Mouse (Mus musculus) forebrain, embryonic 14.5 days (tissue): ENCODE data around the gene Pgk2. TPM values are rescaled to one million over a fixed set of nuclear protein-coding genes. Genes with fewer than 3 reads are reported as not detected.
"Not testable (repeated sequence)": the region's sequence is repeated elsewhere in the genome, so short reads cannot be mapped to it uniquely, and the experiment has no call there.

Experiments
- ATAC-seq: fragments of 200-750 bp; cut with Nextera tagmentation; 2 replicates; pipeline ENCODE4 v1.8.0; 2017; ENCODE audit warnings: mild to moderate bottlenecking, moderate library complexity
- DNase-seq: peaks from one replicate; pipeline ENCODE4 v3.0.0-alpha.2; 2015; ENCODE audit warnings: low spot score
- H3K27ac ChIP-seq: fragments of 300-500 bp; sonication (generic); 2 replicates; pipeline ENCODE4 v1.5.1; 2014; ENCODE audit warnings: low read depth, mild to moderate bottlenecking, control low read depth, low read length, moderate library complexity
- H3K27me3 ChIP-seq: fragments of 300-500 bp; sonication (generic); replicated peaks from 2 replicates; pipeline ENCODE4 v1.6.1; 2014; ENCODE audit warnings: low read length, control low read depth, mixed read lengths; ENCODE audit not compliant: control insufficient read depth, insufficient read depth
- H3K36me3 ChIP-seq: fragments of 300-500 bp; sonication (generic); 2 replicates; pipeline ENCODE4 v1.6.1; 2014; ENCODE audit warnings: low read length, control low read depth; ENCODE audit not compliant: control insufficient read depth, insufficient read depth
- H3K4me1 ChIP-seq: fragments of 300-500 bp; sonication (generic); 2 replicates; pipeline ENCODE4 v1.6.1; 2014; ENCODE audit warnings: antibody characterized with exemption, low read length, control low read depth; ENCODE audit not compliant: control insufficient read depth, insufficient read depth
- H3K4me2 ChIP-seq: fragments of 300-500 bp; sonication (generic); 2 replicates; pipeline ENCODE4 v1.6.1; 2014; ENCODE audit warnings: mild to moderate bottlenecking, control low read depth, low read length
- H3K4me3 ChIP-seq: fragments of 300-500 bp; sonication (generic); 2 replicates; pipeline ENCODE4 v1.5.1; 2014; ENCODE audit warnings: low read depth, low read length, control low read depth
- H3K9ac ChIP-seq: fragments of 300-500 bp; sonication (generic); 2 replicates; pipeline ENCODE4 v1.6.1; 2014; ENCODE audit warnings: mild to moderate bottlenecking, low read length, control low read depth, moderate library complexity
- H3K9me3 ChIP-seq: fragments of 300-500 bp; sonication (generic); replicated peaks from 2 replicates; pipeline ENCODE4 v1.6.1; 2016; ENCODE audit warnings: low read length, control low read depth, mixed read lengths; ENCODE audit not compliant: control insufficient read depth
- whole genome bisulfite sequencing: fragments of 180-500 bp; shearing (Covaris S2); extraction: QIAGEN DNeasy Blood & Tissue Kit; methylation state at CpG from one replicate; pipeline ENCODE4 v1.1.7; 2014; 5-methylcytosine and 5-hydroxymethylcytosine counted together
- polyA plus RNA-seq: library from polyadenylated mRNA; unstranded; fragments of >200 nt; fragmentation: Nextera tagmentation; extraction: Ambion mirVana; gene quantifications from 2 replicates; pipeline ENCODE4 v1.2.1, GENCODE M21; 2014

Gene Pgk2
- not detected in 2 replicates for polyA plus RNA-seq

GRCm38 (mm10) chr17:40208540-40208939, at the start of gene Pgk2:
Gene Pgk2, minus strand, starts transcription at chr17:40208640.
- 70% methylated on average over 4 of the region's 4 CpGs for WGBS
- ATAC-seq, result no peak
- DNase-seq, result no peak
- H3K36me3 ChIP-seq, result no peaks in the 10 kb centered on the region
- H3K4me1 ChIP-seq, result no peaks in the 10 kb centered on the region
- H3K27me3 ChIP-seq, result no peaks in the 10 kb centered on the region
- no peak within 1 kb of the TSS for H3K27ac ChIP-seq
- H3K9ac ChIP-seq, result no peak within 1 kb of the TSS
- no peak within 1 kb of the TSS for H3K4me3 ChIP-seq
- H3K9me3 ChIP-seq, result no peaks in the 10 kb centered on the region
- H3K4me2 ChIP-seq, result no peak within 1 kb of the TSS

DNA sequence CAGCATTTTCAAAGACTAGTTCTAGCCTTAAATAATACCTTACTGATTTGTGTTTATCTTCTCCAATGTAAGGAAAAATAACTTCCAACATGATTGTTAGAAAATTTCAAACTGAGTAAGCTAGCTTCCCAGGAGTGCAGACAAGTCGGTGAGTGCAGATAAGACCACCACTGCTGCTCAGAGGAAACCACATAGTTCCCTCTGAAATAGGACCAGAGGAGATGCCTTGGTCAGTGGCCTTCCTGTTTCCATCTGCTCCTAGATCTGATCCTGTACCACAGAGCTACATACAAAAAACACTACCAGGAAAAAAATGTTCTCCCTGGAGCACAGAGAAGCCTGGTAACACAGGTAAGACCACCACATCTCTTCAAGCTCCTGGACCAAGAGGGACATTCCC, 44.0 kb upstream of the Pgk2 start:
- 80% methylated on average over 1 of the region's 1 CpGs for WGBS

DNA sequence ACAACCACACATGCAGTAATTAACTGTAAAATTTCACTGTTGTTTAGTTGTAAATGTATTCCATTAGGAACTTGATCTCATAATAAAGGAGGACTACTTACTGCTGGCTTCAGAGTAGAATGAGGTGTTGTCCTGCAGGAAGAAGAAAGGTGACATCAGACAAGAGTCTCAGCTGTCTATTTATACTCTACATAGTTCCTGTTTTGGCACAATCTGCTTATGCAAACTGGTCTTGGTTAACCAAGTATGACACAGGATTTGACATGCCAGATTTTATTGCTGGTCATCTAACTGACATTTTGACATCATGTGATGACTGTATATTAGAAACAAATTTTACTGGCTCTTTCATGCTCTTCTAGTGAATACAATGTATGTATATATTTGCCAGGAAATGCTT, 33.7 kb upstream of the Pgk2 start, which contains the start of gene Crisp3:
Crisp3 (minus strand) TSS at position 154 of the 400 bp plus-strand sequence.
- Histone ChIP-seq H3K4me1 (no peaks in the 10 kb centered on the region), H3K27ac (no peak within 1 kb of the TSS), H3K9me3 (no peaks in the 10 kb centered on the region), H3K4me2 (no peak within 1 kb of the TSS), H3K36me3 (no peaks in the 10 kb centered on the region), H3K27me3 (no peaks in the 10 kb centered on the region), H3K9ac (no peak within 1 kb of the TSS), H3K4me3 (no peak within 1 kb of the TSS)
- no peak for DNase-seq
- ATAC-seq, result no peak

More for the DNA sequence above, 44.0 kb upstream of the Pgk2 start:
- DNase-seq, result no peak
- Histone ChIP-seq H3K9me3 (no peaks in the 10 kb centered on the region), H3K27ac (no peak overlapping the region), H3K9ac (no peak overlapping the region), H3K4me2 (no peak overlapping the region), H3K4me1 (no peaks in the 10 kb centered on the region), H3K36me3 (no peaks in the 10 kb centered on the region), H3K4me3 (no peak overlapping the region), H3K27me3 (no peaks in the 10 kb centered on the region)
- no peak for ATAC-seq

DNA sequence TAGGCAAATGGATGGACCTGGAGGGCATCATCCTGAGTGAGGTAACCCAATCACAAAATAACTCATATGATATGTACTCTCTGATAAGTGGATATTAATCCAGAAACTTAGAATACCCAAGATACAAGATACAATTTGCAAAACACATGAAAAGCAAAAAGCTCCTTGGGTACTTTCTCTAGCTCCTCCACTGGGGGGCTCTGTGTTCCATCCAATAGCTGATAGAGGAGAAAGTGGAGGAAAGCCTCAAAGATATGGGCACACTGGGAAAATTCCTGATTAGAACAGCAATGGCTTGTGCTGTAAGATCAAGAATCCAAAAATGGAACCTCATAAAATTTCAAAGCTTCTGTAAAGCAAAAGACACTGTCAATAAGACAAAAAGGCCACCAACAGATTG, 6.6 kb downstream of the Pgk2 start:
- not testable (repeated sequence) for H3K27ac ChIP-seq, ATAC-seq, H3K36me3 ChIP-seq, DNase-seq, H3K4me1 ChIP-seq, H3K9ac ChIP-seq, H3K4me2 ChIP-seq, H3K4me3 ChIP-seq, H3K9me3 ChIP-seq, H3K27me3 ChIP-seq

GRCm38 (mm10) chr17:40190192-40190591, 18.2 kb downstream of the Pgk2 start:
- 87% methylated on average over 4 of the region's 4 CpGs for WGBS
- not testable (repeated sequence) for ATAC-seq, H3K4me1 ChIP-seq, H3K4me2 ChIP-seq, H3K27me3 ChIP-seq, H3K36me3 ChIP-seq, H3K9me3 ChIP-seq, H3K4me3 ChIP-seq, DNase-seq, H3K9ac ChIP-seq, H3K27ac ChIP-seq

DNA sequence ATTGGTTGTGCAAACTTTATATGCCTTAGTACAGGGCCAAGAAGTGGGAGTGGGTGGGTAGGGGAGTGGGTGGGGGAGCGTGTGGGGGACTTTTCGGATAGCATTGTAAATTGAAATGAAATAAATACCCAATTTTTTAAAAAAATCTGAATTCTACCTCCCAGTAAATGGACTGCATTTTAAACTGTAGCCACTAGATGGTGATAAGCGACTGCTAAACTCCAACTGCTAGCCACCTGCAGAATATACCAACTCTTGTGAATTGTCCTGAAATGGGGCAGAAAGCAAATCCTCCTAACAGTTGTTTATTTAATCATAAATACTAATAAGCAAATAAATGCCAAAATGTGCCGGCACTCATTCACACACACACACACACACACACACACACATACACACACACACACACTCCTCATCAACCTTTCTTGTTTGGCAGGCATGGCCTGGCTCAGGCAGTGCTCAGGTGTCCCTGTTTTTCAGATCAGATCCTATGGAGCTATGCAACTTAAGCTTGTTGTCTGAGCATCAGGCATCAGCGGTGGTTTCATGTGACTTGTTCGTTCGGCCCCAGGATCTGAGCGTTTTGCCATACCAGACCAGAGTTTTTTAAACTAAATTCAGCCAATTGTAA, 50.6 kb downstream of the Pgk2 start:
- peak; percentile 60 for ATAC-seq
- H3K27ac ChIP-seq, H3K9me3 ChIP-seq, H3K4me1 ChIP-seq, H3K27me3 ChIP-seq, DNase-seq, H3K4me2 ChIP-seq, H3K4me3 ChIP-seq, H3K9ac ChIP-seq, H3K36me3 ChIP-seq: not testable (repeated sequence)
- WGBS, result 41% methylated on average over 8 of the region's 8 CpGs

Other genes starting within 250 kb of the Pgk2 start
- gene AC192777.2, start 113.2 kb downstream of the Pgk2 start, polyA plus RNA-seq, result not detected in 2 replicates
- gene Crisp3, start 33.6 kb upstream of the Pgk2 start, polyA plus RNA-seq, result not detected in 2 replicates
- gene Crisp1, start 110.6 kb upstream of the Pgk2 start, polyA plus RNA-seq, result not detected in 2 replicates